Mouse (Mus musculus): ENCODE measurements at regions not wholly inside any gene's neighbourhood (a gene's known extent, or its start where the extent isn't known, plus 50 kb on each side); places are given as distances from the start of the nearest gene placed in this dataset.
A peak's percentile ranks its signal among the peaks of the same experiment; 100 is the strongest.

- Histone ChIP-seq H3K27ac (no peak overlapping the region), H3K4me3 (no peak overlapping the region)
- TF ChIP-seq CTCF (conservative IDR thresholded peaks at IDR 0.05): no peak
- no peak for DNase-seq (ENCODE audit: low spot score in 2 of 2)
Measured at GRCm38 (mm10) chr1:52336696-52337095, 103.7 kb upstream of the Gls start.

GRCm38 (mm10) chr1:52332013-52332412, 99.0 kb upstream of the Gls start:
- no peak for TF ChIP-seq CTCF (conservative IDR thresholded peaks at IDR 0.05)
- Histone ChIP-seq H3K4me3 (no peak overlapping the region), H3K27ac (no peak overlapping the region)
- peak in 1 of 2 experiments; percentile 31 for DNase-seq (ENCODE audit: low spot score in 2 of 2)

DNA sequence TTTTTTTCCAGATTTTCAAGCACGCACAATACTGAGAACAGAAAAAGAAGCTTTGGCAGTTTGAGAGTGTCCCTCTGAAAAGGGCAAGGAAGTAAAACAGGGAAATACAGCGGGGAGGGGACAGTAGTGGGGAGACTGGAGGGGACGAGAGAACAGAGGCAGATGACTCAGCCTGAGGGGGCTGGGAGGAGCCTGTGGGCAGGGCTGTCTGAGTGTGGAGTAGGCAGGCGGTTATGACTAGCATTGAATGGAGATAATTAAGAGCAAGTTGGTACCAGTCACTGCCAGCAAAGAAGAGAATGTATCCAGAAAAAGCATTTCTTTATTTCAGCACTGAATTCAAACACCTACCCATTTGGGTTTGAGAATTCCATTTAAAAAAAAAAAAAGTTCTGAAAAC, 98.4 kb upstream of the Gls start:
- no peak for TF ChIP-seq CTCF (conservative IDR thresholded peaks at IDR 0.05)
- DNase-seq (ENCODE audit: low spot score in 2 of 2): peak in 1 of 2 experiments; percentile 63
- H3K4me3 ChIP-seq: no peak overlapping the region
- no peak overlapping the region for H3K27ac ChIP-seq

DNA sequence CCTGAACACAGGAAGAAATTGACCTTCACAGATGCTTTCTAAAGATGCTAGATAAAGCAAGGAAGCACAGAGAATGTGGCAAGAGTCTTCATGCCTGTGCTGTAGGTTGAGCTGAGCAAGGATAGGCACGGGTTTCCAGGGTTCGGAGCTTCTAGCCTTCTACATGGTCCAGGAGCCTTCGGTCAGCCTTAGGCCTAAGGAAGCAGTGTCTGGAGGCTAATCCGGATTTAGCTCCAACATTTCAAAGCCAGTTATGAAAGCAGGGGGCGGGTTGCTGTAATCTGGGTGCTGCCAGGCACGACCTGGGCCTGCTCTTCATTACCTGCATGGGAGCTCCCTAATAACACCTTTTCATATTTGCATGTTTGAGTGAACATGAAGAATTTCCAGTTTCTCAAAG, 97.5 kb upstream of the Gls start:
- TF ChIP-seq CTCF (conservative IDR thresholded peaks at IDR 0.05): no peak
- Histone ChIP-seq H3K4me3 (no peak overlapping the region), H3K27ac (no peak overlapping the region)
- no peak for DNase-seq (ENCODE audit: low spot score in 2 of 2)

DNA sequence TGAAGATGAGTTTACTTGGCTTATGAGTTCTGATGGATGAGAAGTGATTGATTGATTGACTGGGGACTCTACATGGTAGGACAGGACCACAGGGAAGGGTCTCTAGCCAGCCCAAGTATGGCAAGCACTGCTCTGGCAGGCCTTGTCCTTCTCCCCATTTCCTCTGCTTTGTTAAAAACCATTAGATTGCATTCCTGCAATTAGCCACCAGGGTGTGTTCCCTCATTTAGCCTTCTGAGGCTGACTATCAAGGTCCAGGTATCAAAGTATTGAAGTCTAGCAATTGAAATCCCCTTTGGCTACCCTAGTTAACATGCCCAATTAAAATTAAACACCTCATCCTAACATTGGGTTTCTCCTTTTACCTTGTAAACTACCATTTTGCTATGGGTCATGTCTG, 95.5 kb upstream of the Gls start:
- DNase-seq (ENCODE audit: low spot score in 2 of 2): no peak
- Histone ChIP-seq H3K4me3 (no peak overlapping the region), H3K27ac (no peak overlapping the region)
- TF ChIP-seq CTCF (conservative IDR thresholded peaks at IDR 0.05): peak; percentile 38

DNA sequence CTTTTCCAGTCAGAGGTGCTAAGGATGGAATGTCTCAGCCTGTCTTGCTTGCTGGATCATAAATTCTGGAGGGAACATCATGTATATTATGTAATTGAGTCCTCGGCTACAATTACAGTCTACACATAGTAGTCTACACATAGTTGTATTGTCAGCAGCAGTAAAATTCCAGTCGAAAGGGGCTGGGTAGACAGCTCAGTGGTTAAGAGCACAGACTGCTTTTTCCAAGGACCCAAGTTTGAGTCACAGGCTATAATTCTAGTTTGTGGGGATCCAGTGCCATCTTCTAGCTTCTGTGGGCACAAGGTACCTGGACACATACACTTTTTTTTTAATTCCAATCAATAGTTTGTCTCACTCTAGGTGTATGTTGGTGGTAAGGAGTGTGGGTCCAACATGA, 91.3 kb upstream of the Gls start:
- TF ChIP-seq CTCF (conservative IDR thresholded peaks at IDR 0.05): no peak
- DNase-seq (ENCODE audit: low spot score in 2 of 2): no peak
- Histone ChIP-seq H3K27ac (no peak overlapping the region), H3K4me3 (no peak overlapping the region)

DNA sequence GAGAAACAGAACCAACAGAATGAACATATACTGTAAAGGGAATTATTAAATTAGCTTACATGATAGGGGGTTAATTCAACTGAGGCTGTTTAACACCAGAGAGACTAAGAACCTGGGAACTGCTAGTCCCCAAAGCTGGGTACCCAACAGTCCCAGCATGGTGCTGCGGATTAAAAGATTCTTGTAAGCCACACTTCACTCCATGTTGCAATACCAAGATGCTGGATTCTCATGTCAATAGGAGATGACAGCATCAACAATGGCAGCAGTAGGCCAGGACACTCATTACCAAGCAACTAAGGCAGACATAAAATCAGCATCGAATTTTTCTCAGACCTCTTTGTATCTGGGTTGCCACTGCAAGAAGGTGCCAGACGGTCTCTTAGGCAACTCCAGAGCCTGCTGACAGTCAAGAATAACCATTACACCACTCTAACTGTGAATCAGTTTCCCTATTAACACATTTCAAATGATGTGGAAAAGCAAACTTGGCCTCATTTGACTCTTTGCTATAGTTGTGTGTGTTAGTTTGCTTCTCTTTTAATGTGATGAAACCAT, 79.1 kb upstream of the Gls start:
- no peak for TF ChIP-seq CTCF (conservative IDR thresholded peaks at IDR 0.05)
- Histone ChIP-seq H3K4me3 (no peak overlapping the region), H3K27ac (no peak overlapping the region)
- no peak for DNase-seq (ENCODE audit: low spot score in 2 of 2)

DNA sequence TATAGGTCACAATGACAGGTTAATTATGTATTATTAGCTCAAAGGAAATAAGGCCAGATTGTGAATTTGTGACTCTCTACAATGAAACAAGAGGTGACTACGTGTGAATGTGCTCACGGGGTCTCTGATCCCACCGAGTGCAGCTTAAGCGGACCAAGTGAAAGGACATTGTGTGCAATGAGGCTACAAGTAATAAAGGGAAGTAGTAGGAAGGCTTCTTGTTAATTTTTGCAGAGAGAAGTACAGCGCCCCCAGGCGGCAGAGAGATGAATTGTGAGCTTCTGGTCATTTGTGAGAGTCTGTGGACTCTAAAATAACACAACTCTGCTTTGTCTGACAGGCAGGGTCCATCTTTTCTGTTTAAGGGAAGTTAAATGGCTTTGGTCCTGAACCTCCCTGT, 73.9 kb upstream of the Gls start:
- no peak overlapping the region for H3K27ac ChIP-seq
- peak; percentile 77 for TF ChIP-seq CTCF (conservative IDR thresholded peaks at IDR 0.05)
- DNase-seq (ENCODE audit: low spot score in 2 of 2): peak in 1 of 2 experiments; percentile 27
- H3K4me3 ChIP-seq: no peak overlapping the region

DNA sequence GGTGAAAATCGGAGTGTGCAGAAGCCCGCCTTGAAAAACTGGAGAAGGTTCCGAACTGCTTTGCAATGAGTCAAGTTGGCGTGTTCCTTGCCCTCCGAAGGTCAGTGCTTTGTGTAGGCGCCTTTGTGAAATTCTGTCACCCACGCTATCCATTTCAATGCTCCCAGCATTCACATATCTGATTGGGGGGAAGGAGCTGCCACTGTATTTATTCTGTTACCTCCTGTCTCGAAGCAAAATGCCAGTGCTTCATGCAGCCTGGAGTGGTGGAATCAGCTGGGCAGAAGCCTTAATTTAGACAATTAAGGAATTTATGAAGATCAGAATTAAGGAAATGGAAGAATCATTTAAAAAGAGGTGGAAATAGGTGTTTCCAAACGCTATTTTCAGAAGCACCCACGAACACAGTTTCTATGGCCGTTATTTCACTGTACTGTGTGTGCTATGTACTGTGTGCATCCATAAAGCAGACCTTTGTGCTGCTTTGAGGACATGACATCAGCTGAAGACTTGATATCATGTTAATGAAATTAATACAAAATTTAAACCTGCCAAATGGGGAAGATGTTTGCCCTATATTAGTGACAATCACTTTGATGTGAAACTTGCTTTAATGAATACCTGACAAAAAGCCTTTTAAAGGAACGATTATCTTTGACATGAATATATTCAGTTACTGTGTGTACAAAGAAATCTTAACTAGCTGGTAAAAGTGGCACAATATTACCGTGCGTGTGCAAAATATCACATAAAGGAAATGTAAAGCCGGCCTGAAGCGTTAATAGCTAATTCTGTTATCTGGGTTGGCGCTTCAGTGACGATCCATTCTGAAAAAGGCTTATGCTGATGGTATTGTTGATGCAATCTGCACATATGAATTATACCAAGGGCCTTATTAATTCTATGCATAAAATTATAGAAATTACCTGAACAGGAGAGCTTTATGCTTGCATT, 72.9 kb upstream of the Gls start:
- no peak for TF ChIP-seq CTCF (conservative IDR thresholded peaks at IDR 0.05)
- Histone ChIP-seq H3K27ac (no peak overlapping the region), H3K4me3 (no peak overlapping the region)
- no peak for DNase-seq (ENCODE audit: low spot score in 2 of 2)

GRCm38 (mm10) chr1:52302557-52302956, 69.5 kb upstream of the Gls start:
- peak; percentile 79 for TF ChIP-seq CTCF (conservative IDR thresholded peaks at IDR 0.05)
- DNase-seq (ENCODE audit: low spot score in 2 of 2): peak; percentile 61 to 73
- Histone ChIP-seq H3K27ac (no peak overlapping the region), H3K4me3 (no peak overlapping the region)

- peak; percentile 80 for TF ChIP-seq CTCF (conservative IDR thresholded peaks at IDR 0.05)
- DNase-seq (ENCODE audit: low spot score in 2 of 2): peak in 1 of 2 experiments; percentile 26
Measured at GRCm38 (mm10) chr1:52301266-52301665, 68.2 kb upstream of the Gls start.

DNA sequence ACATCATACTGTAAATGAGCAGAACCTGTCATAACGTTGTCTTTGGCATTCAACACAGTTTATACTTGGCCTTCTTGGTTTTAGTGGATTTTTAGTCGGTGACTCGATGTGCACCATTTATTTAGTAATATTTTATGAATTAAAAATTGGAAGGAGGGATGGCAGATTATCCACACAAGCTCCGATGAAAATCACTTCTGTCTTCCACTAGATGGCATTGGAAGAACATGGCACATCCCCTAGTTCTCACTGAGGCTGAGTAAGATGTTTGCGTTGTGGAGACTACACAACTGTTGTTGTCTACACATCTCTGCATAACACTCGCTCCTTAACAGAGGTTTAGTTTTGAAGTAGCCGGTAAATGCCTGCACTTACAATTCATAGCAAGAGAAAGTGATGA, 66.5 kb upstream of the Gls start:
- peak; percentile 81 for TF ChIP-seq CTCF (conservative IDR thresholded peaks at IDR 0.05)
- Histone ChIP-seq H3K4me3 (no peak overlapping the region), H3K27ac (no peak overlapping the region)
- peak in 1 of 2 experiments; percentile 25 for DNase-seq (ENCODE audit: low spot score in 2 of 2)

More at GRCm38 (mm10) chr1:52301266-52301665, 68.2 kb upstream of the Gls start:
- Histone ChIP-seq H3K27ac (no peak overlapping the region), H3K4me3 (no peak overlapping the region)

DNA sequence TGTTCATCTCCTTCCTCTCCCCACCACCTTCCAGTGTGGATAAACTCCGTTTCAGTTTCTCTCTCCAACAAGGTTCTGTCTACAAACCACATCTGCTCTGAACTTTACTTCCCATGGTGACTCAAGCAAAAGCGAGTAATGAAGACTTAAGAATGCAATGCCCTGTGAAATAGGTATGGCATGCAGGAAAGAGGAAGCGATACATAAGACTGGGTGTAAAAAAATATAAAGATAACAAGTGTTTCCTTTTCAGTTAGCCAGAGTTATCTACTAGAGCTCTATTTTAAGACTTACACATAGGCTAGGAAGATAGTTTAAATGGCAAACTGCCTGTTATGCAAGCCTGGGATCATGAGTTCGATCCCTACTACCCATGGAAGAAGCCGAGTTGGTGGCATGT, 65.3 kb upstream of the Gls start:
- DNase-seq (ENCODE audit: low spot score in 2 of 2): no peak
- Histone ChIP-seq H3K4me3 (no peak overlapping the region), H3K27ac (no peak overlapping the region)
- no peak for TF ChIP-seq CTCF (conservative IDR thresholded peaks at IDR 0.05)

DNA sequence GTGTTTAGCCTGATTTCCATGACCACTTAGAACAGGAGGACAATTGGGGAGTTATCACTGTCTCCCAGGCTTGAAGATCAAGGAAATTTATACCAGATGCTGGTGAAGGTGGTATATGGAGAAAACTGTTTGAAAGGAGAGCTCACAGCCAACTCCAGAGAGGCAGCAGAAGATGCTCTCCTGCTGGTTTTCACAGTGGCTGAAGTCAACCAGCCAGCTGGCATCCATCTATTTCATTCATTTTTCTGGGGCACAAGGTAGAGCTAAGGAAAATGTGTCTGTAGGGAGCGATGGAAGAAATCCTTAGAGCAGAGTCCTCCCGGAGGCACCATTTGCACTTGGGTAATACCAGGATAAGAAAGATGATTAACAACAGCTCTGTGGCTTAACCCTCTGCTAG, 63.1 kb upstream of the Gls start:
- DNase-seq (ENCODE audit: low spot score in 2 of 2): no peak
- H3K27ac ChIP-seq: no peak overlapping the region
- no peak for TF ChIP-seq CTCF (conservative IDR thresholded peaks at IDR 0.05)
- H3K4me3 ChIP-seq: no peak overlapping the region
